Mouse (Mus musculus): Measurements from ENCODE around the gene Uvrag. TPM values are rescaled to one million over a fixed set of nuclear protein-coding genes. Genes with fewer than 3 reads are reported as not detected.
A peak's percentile ranks its signal among the peaks of the same experiment; 100 is the strongest.

Uvrag gene
- total and polyA plus RNA-seq, 3 experiments, result 5.9 to 22.1 (median 21.0) TPM

DNA sequence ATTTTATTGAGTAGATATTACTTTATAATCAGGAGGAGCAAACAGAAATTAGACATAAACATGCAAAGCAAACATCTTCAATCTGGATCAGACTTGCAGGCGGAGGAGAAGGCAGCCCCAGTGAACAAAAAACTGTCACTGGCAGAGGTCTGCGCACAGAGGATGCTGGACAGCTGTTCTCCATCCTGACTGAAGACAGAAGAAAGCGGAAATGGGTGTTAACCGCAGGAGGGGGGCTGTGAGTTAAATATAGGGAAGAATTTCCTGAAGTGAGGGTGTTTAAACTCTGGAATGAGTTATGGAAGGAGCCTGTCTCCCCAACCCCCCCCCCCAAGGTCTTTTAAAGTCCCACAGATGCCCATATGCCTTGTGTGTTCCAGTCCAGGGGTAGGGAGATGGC lies 241.1 kb downstream of the Uvrag start:
- DNase-seq, result peak; percentile 40 to 44
- Histone ChIP-seq H3K36me3 (ENCODE audit: control insufficient read depth, insufficient read depth, low read length) (no peaks in the 10 kb centered on the region), H3K79me2 (replicated peaks; ENCODE audit: control insufficient read depth, insufficient read depth, low read length) (no peaks in the 10 kb centered on the region), H3K27ac (no peak overlapping the region; the same call in 1 of the 2 replicates), H3K9ac (ENCODE audit: low read depth, low read length) (no peak overlapping the region), H3K4me1 (ENCODE audit: control insufficient read depth, insufficient read depth, low read length) (peaks cover 13% of the 10 kb centered on the region), H3K27me3 (ENCODE audit: control insufficient read depth, insufficient read depth, low read length) (no peaks in the 10 kb centered on the region), H3K4me3 (no peak overlapping the region)
- intact Hi-C loops (cut with DNase I), result no loop called here
- 34% methylated on average over 4 of the region's 4 CpGs for WGBS
- no peak for TF ChIP-seq POLR2A (IDR thresholded peaks at IDR 0.05; ENCODE audit: insufficient read depth, low read depth, low read length)
- TF ChIP-seq CTCF (IDR thresholded peaks at IDR 0.05), result no peak
- no peak for TF ChIP-seq EP300 (IDR thresholded peaks at IDR 0.05; ENCODE audit: insufficient read depth, low read depth, low read length)

DNA sequence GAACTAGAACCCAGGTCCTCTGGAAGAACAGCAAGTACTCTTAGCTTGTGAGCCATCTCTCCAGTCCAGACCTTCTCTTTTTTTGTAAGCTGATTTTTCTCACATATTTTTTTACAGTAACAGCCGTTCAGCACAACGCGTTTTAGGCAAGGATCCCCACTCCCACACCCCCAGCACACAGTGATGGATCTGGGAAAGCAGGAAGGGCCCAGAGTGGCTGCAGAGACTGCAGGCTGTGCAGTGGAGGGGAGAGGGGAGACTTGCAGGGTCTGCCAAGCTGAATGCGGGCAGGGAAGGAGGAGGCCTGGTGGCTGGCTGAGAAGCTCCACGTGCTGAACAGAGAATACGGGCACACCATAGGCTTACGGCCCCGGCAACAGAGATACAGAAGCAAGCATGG lies 243.6 kb downstream of the Uvrag start:
- intact Hi-C loops (cut with DNase I), result no loop called here
- TF ChIP-seq POLR2A (IDR thresholded peaks at IDR 0.05; ENCODE audit: insufficient read depth, low read depth, low read length), result no peak
- no peak for TF ChIP-seq EP300 (IDR thresholded peaks at IDR 0.05; ENCODE audit: insufficient read depth, low read depth, low read length)
- TF ChIP-seq CTCF (IDR thresholded peaks at IDR 0.05), result no peak
- H3K27me3 ChIP-seq (ENCODE audit: control insufficient read depth, insufficient read depth, low read length), result no peaks in the 10 kb centered on the region
- H3K36me3 ChIP-seq (ENCODE audit: control insufficient read depth, insufficient read depth, low read length), result no peaks in the 10 kb centered on the region
- no peak overlapping the region for H3K9ac ChIP-seq (ENCODE audit: low read depth, low read length)
- peaks cover 9% of the 10 kb centered on the region for H3K4me1 ChIP-seq (ENCODE audit: control insufficient read depth, insufficient read depth, low read length)
- H3K4me3 ChIP-seq, result no peak overlapping the region
- no peaks in the 10 kb centered on the region for H3K79me2 ChIP-seq (replicated peaks; ENCODE audit: control insufficient read depth, insufficient read depth, low read length)
- no peak for DNase-seq
- H3K27ac ChIP-seq, result no peak overlapping the region
- 97% methylated on average over 8 of the region's 8 CpGs for WGBS

DNA sequence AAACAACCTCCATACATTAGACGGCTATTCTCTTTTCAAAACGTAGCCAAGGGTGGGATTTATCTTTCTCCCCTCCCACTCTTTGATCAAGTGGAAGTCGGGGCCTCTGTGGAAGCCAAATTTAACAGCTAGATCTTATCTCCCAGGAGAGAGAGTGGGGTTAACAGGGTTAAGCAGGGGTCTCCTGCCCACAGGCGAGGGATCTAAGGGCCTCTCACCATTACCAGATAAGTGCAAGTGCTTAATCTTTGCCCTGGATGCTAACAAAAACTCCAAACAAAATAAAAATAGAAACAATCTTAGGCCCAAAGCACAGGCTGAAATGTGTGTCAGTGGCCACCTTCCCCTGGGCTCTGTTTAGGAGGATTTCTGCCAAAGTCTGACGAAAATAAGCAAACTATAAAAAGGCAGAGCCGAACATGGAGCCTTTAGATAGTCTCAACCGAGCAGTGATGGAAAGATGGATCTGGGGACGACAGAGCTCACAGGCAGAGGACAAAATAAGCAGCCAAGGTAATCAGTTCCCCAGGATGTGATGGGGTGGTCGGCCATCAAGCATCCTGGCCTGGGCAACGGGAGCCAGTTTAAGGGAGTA lies 245.3 kb downstream of the Uvrag start:
- 26% methylated on average over 10 of the region's 10 CpGs for whole genome bisulfite sequencing
- peaks cover 7% of the 10 kb centered on the region for H3K4me1 ChIP-seq (ENCODE audit: control insufficient read depth, insufficient read depth, low read length)

DNA sequence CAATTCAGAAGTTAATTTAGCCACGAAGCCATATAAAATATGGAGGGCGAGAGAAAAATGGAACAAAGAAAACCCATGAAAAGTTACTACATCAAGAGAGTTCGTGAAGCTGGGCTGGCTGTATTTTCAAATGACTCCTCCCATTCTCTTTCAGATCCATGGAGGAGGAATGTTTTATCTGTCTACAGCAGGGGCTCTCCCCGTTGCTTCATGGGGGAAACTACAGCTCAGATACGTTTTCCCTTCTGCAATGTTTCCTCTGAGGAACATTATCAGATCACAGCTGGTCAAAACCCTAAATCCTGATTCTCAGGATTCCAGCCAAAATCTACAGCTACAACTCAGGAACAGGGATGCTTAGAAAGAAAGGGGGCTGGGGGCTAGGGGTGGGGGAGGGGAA lies 246.2 kb downstream of the Uvrag start:
- H3K79me2 ChIP-seq (replicated peaks; ENCODE audit: control insufficient read depth, insufficient read depth, low read length), result no peaks in the 10 kb centered on the region
- no peak overlapping the region for H3K9ac ChIP-seq (ENCODE audit: low read depth, low read length)
- TF ChIP-seq POLR2A (IDR thresholded peaks at IDR 0.05; ENCODE audit: insufficient read depth, low read depth, low read length), result no peak
- H3K4me1 ChIP-seq (ENCODE audit: control insufficient read depth, insufficient read depth, low read length), result peaks cover 3% of the 10 kb centered on the region; the same call in 1 of the 2 replicates
- no peak overlapping the region for H3K4me3 ChIP-seq
- no peak overlapping the region for H3K27ac ChIP-seq
- H3K27me3 ChIP-seq (ENCODE audit: control insufficient read depth, insufficient read depth, low read length), result no peaks in the 10 kb centered on the region
- no peaks in the 10 kb centered on the region for H3K36me3 ChIP-seq (ENCODE audit: control insufficient read depth, insufficient read depth, low read length)
- no peak for DNase-seq
- WGBS, result 56% methylated on average over 5 of the region's 5 CpGs
- intact Hi-C loops (cut with DNase I), result no loop called here

More for the DNA sequence above, 245.3 kb downstream of the Uvrag start:
- Histone ChIP-seq H3K4me3 (no peak overlapping the region), H3K27me3 (ENCODE audit: control insufficient read depth, insufficient read depth, low read length) (no peaks in the 10 kb centered on the region), H3K9ac (ENCODE audit: low read depth, low read length) (no peak overlapping the region), H3K27ac (peak overlapping the region; percentile 45; the same call in 1 of the 2 replicates), H3K79me2 (replicated peaks; ENCODE audit: control insufficient read depth, insufficient read depth, low read length) (no peaks in the 10 kb centered on the region), H3K36me3 (ENCODE audit: control insufficient read depth, insufficient read depth, low read length) (no peaks in the 10 kb centered on the region)
- intact Hi-C loops (cut with DNase I), result no loop called here
- no peak for TF ChIP-seq EP300 (IDR thresholded peaks at IDR 0.05; ENCODE audit: insufficient read depth, low read depth, low read length)
- TF ChIP-seq POLR2A (IDR thresholded peaks at IDR 0.05; ENCODE audit: insufficient read depth, low read depth, low read length), result no peak
- no peak for TF ChIP-seq CTCF (IDR thresholded peaks at IDR 0.05)
- DNase-seq, result peak in 1 of 2 experiments; percentile 20

DNA sequence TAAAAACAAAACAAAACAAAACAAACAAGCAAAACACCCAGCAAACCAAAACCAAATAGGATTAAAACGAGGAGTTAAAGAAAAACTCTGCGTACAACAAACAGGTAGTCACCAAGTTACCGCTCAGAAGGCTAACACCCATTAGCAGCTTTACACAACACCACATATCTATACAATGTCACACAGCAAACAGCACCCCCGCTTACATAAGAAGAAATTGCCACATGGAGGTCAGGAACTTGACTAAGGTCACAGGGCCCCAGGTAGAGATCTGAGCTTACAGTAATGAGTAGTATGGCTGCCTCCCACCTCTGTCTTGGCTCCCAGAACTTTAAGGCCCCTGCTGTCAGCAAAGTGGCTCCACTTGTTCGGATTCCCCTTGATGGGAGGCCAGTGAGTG lies 246.6 kb downstream of the Uvrag start:
- no peaks in the 10 kb centered on the region for H3K27me3 ChIP-seq (ENCODE audit: control insufficient read depth, insufficient read depth, low read length)
- H3K4me3 ChIP-seq, result no peak overlapping the region
- H3K4me1 ChIP-seq (ENCODE audit: control insufficient read depth, insufficient read depth, low read length), result peaks cover 3% of the 10 kb centered on the region; the same call in 1 of the 2 replicates
- H3K9ac ChIP-seq (ENCODE audit: low read depth, low read length), result no peak overlapping the region
- H3K36me3 ChIP-seq (ENCODE audit: control insufficient read depth, insufficient read depth, low read length), result no peaks in the 10 kb centered on the region
- TF ChIP-seq CTCF (IDR thresholded peaks at IDR 0.05), result no peak
- TF ChIP-seq EP300 (IDR thresholded peaks at IDR 0.05; ENCODE audit: insufficient read depth, low read depth, low read length), result no peak
- no peak for TF ChIP-seq POLR2A (IDR thresholded peaks at IDR 0.05; ENCODE audit: insufficient read depth, low read depth, low read length)
- 96% methylated on average over 5 of the region's 5 CpGs for WGBS
- no peak overlapping the region for H3K27ac ChIP-seq
- DNase-seq, result no peak
- intact Hi-C loops (cut with DNase I), result no loop called here
- no peaks in the 10 kb centered on the region for H3K79me2 ChIP-seq (replicated peaks; ENCODE audit: control insufficient read depth, insufficient read depth, low read length)

DNA sequence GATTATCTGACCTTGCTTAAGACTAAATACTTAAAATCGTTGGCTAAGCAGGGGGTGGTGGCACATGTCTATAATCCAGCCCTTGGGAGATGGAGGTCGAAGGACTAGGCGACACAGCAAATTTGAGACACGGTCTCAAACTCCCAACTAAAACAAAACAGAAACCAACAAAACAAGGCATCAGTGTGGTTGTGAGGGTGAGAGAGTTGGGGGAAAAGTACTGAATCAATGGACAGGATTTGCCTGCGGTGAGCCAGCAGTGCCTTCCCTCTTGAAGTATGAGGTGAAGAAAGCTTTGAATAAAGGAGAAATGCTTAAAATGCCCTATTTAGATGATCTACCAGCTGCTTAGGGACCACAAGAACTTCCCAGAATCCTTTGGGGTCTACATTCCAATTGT lies 247.8 kb downstream of the Uvrag start:
- 85% methylated on average over 5 of the region's 5 CpGs for WGBS
- H3K27me3 ChIP-seq (ENCODE audit: control insufficient read depth, insufficient read depth, low read length), result no peaks in the 10 kb centered on the region
- H3K27ac ChIP-seq, result no peak overlapping the region
- intact Hi-C loops (cut with DNase I), result no loop called here
- no peaks in the 10 kb centered on the region for H3K79me2 ChIP-seq (replicated peaks; ENCODE audit: control insufficient read depth, insufficient read depth, low read length)
- DNase-seq, result no peak
- no peak overlapping the region for H3K4me3 ChIP-seq
- no peaks in the 10 kb centered on the region for H3K36me3 ChIP-seq (ENCODE audit: control insufficient read depth, insufficient read depth, low read length)
- no peak overlapping the region for H3K9ac ChIP-seq (ENCODE audit: low read depth, low read length)
- peaks cover 3% of the 10 kb centered on the region; the same call in 1 of the 2 replicates for H3K4me1 ChIP-seq (ENCODE audit: control insufficient read depth, insufficient read depth, low read length)
- no peak for TF ChIP-seq EP300 (IDR thresholded peaks at IDR 0.05; ENCODE audit: insufficient read depth, low read depth, low read length)
- TF ChIP-seq POLR2A (IDR thresholded peaks at IDR 0.05; ENCODE audit: insufficient read depth, low read depth, low read length), result no peak
- no peak for TF ChIP-seq CTCF (IDR thresholded peaks at IDR 0.05)

All from heart, adult 2 months (tissue).